Mouse (Mus musculus): ENCODE results near the gene Golm1.

Golm1 gene

DNA sequence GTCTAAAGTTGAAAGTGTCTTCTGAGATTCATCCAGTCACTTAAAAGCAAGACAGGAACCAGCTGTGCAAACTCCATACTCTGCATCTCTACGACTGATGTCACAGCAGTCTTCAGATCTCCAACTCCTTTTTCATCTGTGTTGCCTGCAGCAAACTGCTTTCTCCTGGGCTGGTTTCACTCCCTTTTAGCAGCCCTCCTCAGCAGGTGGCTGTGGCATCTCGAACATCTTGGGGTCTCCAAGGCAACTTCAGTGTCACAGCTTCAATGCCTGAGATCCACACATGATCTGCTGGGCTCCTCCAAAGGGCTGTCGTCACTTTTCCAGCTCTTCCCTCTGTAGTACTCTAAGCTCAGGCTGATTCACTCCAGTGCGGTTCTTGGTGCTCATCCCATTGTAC is 84.9 kb downstream of the Golm1 start:
- no peak for DNase-seq (ENCODE audit: low spot score)

DNA sequence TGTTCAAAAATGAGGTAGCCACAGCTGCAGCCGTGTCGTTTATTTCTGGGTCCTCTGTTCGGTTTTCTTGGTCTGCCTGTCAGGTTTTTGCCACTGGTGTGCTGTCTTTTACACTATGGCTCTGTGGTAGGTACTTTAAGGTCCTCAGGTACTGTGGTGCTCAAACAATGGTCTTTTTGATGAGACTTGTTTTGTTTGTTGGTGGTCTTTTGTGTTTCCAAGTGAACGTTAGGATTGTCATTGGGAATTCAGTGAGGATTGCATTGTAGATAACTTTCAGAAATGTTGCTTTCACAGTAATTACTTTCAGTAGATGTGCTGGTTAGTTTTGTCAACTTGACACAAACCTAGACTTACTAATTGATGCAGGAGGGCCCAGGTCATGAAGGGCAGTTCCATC is 85.9 kb downstream of the Golm1 start:
- no peak for DNase-seq (ENCODE audit: low spot score)

DNA sequence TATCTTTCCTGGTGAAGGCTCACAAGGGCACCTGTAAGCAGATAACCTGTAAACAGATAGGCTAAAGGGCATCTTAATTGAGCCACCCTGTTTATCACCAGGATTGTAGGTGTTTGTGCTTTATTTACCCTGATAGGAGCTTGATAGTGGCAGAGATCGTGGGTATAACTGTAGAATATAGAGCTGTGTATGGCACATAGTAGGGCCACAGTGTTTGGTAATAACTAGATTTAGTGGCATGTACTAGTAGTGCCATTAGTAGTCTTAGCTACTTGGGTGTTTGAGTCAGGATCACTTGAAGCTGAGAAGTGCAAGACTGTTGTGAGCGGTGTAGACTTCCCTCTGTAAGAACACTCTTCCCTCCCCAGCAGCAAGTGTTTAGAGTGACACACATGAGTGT is 88.4 kb downstream of the Golm1 start:
- no peak for DNase-seq (ENCODE audit: low spot score)

DNA sequence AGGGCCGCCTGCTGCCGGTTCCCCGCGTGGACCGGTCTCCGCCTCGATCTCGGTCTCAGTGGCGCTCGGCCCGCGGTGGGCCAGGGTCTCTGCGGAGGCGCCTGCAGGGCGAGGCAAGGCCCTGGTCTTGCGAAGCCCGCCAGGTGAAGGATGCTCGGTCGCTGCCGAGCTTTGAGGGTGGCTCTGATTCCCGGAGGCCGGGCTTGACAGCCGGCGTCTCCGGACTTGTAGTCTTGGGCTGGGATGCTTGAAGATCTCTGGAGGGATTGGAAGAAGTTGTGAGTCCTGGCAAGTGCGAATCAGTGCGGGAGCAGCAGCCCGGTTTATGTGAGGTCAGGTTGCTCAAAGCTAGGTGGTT is 90.0 kb downstream of the Golm1 start:
- no peak for DNase-seq (ENCODE audit: low spot score)

DNA sequence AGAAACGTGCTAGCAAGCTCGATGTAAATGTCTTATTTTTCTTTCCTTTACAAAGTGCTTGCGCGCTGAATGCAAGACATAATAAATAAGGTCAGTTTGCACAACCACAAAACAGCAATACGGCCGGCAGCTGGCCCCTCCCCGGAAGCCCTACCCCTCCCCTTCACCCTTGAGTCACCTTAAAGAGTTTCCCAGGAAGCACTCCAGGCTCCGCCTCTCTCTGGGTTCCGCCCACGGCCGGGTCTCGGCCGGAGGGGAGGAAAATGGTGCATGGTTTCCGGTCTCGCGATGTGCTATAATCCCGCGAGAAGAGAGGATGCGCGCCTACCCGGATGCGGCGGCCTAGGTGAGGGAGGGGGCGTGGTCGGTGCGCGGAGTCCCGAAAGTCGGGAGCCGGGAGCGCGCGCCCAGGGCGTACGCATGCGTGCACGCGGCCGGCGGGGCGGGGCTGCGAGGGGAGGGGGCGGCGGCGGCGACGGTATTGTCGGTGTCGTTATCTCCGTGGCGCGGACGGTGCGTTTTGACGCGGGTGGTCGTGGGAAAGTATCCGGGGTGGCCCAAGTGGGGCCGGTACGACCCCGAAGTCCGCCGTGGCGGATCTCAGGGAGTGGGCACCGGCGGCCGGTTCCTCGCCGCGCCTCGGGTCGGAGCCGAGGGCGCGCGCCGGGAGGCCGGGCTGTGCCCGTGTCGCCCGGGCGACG is 90.5 kb downstream of the Golm1 start, which contains the start of the genes Agtpbp1 and Naa35:
TSS of gene Agtpbp1 (minus strand) at position 281 of the 701 bp plus-strand sequence.
TSS of gene Naa35 (plus strand) at position 313 of the 701 bp plus-strand sequence.
- DNase-seq (ENCODE audit: low spot score): peak; percentile 99
